Mouse (Mus musculus) forebrain, embryonic 13.5 days (tissue): ENCODE data around the gene Lce1j. TPM values are rescaled to one million over a fixed set of nuclear protein-coding genes. Genes with fewer than 3 reads are reported as not detected.

Source experiments
- polyA plus RNA-seq: library from polyadenylated mRNA; unstranded; fragments of >200 nt; fragmentation: Nextera tagmentation; extraction: Ambion mirVana; gene quantifications from 2 replicates; pipeline ENCODE4 v1.2.1, GENCODE M21; 2015

The Lce1j gene
- polyA plus RNA-seq, 1 experiment from 2014 or later: not detected

Other genes starting within 250 kb of the Lce1j start
- gene Ivl, start 216.8 kb downstream of the Lce1j start, polyA plus RNA-seq: not detected in 2 replicates
- not detected in 2 replicates for gene Smcp, start 201.5 kb downstream of the Lce1j start, polyA plus RNA-seq
- not detected in 2 replicates for gene 2210017I01Rik, start 183.0 kb downstream of the Lce1j start, polyA plus RNA-seq
- not detected in 2 replicates for gene Lce6a, start 168.9 kb downstream of the Lce1j start, polyA plus RNA-seq
- gene Lce1a1, start 142.2 kb downstream of the Lce1j start, polyA plus RNA-seq: not detected in 2 replicates
- gene Lce1b, start 133.6 kb downstream of the Lce1j start, polyA plus RNA-seq: not detected in 2 replicates
- gene Lce1a2, start 120.2 kb downstream of the Lce1j start, polyA plus RNA-seq: not detected in 2 replicates
- gene Lce1c, start 111.3 kb downstream of the Lce1j start, polyA plus RNA-seq: not detected in 2 replicates
- not detected in 2 replicates for gene Lce1d, start 103.3 kb downstream of the Lce1j start, polyA plus RNA-seq
- gene Lce1e, start 81.4 kb downstream of the Lce1j start, polyA plus RNA-seq: not detected in 2 replicates
- gene Lce1f, start 70.2 kb downstream of the Lce1j start, polyA plus RNA-seq: not detected in 2 replicates
- not detected in 2 replicates for gene Gm38119, start 51.4 kb downstream of the Lce1j start, polyA plus RNA-seq
- gene Lce1g, start 38.2 kb downstream of the Lce1j start, polyA plus RNA-seq: not detected in 2 replicates
- gene Lce1h, start 25.4 kb downstream of the Lce1j start, polyA plus RNA-seq: not detected in 2 replicates
- not detected in 2 replicates for gene Lce1i, start 11.6 kb downstream of the Lce1j start, polyA plus RNA-seq
- gene Lce1k, start 17.4 kb upstream of the Lce1j start, polyA plus RNA-seq: not detected in 2 replicates
- not detected in 2 replicates for gene Kprp, start 36.7 kb upstream of the Lce1j start, polyA plus RNA-seq
- gene Lce1l, start 60.8 kb upstream of the Lce1j start, polyA plus RNA-seq: not detected in 2 replicates
- gene 2310050C09Rik, start 79.7 kb upstream of the Lce1j start, polyA plus RNA-seq: not detected in 2 replicates
- not detected in 2 replicates for gene Lce3a, start 135.7 kb upstream of the Lce1j start, polyA plus RNA-seq
- not detected in 2 replicates for gene Lce3b, start 142.5 kb upstream of the Lce1j start, polyA plus RNA-seq
- not detected in 2 replicates for gene Lce3c, start 154.0 kb upstream of the Lce1j start, polyA plus RNA-seq
- gene Lce3d, start 166.9 kb upstream of the Lce1j start, polyA plus RNA-seq: not detected in 2 replicates
- not detected in 2 replicates for gene Lce3e, start 176.5 kb upstream of the Lce1j start, polyA plus RNA-seq
- gene Lce3f, start 201.7 kb upstream of the Lce1j start, polyA plus RNA-seq: not detected in 2 replicates
- gene Crct1, start 225.2 kb upstream of the Lce1j start, polyA plus RNA-seq: not detected in 2 replicates
- not detected in 2 replicates for gene Lce1m, start 228.5 kb upstream of the Lce1j start, polyA plus RNA-seq